Mouse (Mus musculus) thymus, postnatal 4 days (tissue): ENCODE data around the gene Gm527.

Experiments
- DNase-seq: peaks from one replicate; pipeline ENCODE4 v3.0.0; 2021

Gm527 gene

DNA sequence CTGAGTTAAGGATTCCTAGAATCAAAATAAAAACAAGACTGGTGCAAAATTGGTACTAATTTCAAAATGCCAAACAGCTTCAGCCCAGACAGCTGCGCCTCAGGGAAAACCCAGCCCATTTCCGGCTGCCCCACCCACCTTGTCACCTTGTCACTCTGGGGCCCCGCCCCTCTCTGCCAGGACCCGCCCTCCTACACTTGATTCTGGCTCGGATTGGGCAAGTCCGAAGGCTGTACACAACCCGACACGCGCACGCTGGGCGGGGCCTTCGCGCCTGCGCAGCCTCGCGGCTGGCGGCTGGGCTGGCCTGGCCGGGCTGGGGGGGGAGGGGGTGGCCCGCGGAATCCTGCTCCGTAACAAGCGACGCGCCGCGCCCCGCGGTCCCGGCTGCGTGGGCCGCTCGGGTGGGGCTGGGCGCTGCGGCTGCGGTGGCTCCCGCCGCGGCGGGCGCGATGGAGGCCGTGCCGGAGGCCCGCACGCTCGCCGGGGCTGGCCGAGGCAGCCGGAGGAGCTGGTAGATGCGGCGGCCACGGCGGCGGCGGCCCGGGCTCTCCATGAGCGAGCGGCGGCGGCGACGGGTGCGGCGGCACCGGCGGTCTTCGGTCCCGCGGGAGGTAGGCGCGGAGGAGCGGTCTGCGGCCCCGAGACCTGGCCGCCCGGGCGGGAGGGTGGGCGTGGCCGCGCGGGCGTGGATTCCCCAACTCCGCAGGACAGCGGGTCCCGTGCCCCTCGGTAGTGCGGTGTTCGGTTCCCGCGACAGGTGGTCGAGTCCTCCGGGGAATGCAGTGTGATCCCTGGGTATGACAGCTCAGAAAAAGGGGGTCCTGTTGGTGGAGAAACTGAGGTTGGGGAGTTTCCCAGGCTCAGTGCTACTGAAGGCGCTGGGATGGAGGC, at the start of gene Gm527:
TSS of gene Gm527 (plus strand) at position 329 of the 894 bp plus-strand sequence.
- DNase-seq = peak; percentile 96

DNA sequence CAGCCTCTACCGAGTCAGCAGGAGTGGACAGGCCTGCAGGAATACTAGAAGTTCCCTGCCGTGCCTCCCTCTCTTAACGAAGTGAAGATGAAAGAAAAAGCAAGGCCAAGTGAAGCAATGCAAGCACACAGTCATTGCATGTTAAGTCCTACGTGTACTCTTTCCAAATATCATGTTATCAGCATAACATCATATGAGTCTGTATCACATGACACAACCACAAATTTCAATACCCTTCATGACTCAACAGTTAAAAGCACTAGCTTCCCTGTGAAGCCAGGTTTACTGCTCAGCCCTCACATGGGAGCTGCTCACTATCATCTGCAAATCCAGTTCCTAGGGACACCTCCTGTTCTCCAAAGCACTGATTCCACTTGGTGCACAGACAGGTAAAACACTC, 46.6 kb upstream of the Gm527 start:
- no peak for DNase-seq

DNA sequence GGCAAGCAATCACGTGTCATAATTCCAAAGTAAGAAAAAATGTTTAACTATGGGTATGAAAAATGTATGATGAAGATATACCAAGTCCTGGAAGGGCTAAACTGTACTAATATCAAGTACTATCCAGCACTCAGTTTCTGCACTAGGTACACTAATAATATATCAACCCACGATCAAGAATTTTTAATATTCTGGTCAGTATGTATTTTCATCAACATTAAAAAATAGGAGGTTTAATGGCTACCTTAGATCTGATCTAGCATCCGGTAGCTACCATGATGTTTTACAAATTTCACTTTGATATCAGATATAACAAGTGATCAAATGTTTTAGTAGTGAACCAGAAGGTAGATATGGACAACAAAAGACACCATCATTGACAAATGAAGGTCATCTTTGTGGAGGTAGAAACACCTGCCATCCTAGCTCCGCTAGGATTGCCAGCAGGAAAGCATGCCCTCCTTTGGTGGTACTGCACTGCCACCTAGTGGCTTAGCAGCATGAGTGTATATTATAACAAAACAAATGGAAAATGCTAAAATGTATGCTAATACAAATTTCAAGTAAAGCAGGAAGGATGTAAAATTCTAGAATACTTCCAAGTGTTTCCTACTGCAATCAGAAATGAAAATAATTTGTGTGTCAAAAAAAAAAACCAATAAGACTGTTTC, 20.5 kb upstream of the Gm527 start:
- peak; percentile 77 for DNase-seq

DNA sequence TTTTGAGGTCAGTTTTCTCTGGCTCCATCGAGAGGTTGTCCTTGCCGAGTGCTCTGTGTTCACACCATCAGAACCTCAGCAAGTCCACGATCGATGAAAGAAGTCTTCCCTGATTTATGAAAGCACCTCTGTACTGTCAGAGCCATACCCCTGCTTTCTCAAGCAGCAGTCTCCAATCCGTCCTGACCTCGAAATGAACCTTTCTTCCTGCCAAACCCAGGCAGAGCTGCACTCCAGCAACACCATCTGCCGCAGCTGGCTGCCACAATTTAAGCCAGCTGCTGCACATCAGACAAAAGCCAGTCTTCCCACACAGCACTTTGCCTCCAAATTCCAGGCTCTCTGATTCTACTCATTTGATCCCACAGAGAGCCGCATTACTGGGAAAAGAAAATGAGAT, 15.2 kb upstream of the Gm527 start:
- DNase-seq = no peak

DNA sequence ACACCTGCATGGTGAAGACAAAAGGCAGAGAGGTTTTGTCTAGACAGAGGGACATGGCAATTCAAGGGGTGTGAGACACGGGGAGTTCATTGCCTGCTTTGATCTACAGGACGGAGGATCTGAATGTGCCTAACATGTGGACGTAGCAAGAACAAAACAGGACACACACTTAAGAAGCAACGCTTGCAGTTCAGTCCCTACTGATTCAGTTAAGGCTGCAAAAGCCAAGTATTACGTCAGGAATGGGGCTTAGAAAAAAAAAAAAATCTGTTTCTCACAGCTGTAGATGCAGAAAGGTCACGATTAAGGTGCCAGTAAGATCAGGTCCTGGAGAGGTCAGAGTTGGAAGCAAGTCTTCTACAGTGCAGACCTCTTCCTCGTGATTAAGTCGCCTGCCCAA, 14.5 kb upstream of the Gm527 start:
- no peak for DNase-seq

DNA sequence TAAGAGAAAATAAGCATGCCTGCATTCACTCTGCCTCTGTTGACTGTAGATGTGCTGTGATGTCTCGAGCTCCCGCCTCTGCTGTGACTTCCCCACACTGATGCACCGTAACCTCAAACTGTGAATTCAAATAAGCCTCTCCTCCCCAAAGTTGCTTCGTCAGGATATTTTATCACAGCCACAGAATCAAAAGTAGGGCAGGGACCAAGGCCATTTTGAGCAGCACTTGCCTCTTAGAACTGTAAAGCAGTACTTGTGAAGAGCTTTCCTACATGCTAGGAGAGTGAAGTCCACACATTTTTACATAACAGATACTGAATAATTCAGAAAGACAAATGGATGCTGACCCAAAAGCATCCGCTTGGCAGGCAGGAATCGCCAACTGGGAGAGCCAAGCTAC, 4.7 kb upstream of the Gm527 start:
- DNase-seq = no peak

DNA sequence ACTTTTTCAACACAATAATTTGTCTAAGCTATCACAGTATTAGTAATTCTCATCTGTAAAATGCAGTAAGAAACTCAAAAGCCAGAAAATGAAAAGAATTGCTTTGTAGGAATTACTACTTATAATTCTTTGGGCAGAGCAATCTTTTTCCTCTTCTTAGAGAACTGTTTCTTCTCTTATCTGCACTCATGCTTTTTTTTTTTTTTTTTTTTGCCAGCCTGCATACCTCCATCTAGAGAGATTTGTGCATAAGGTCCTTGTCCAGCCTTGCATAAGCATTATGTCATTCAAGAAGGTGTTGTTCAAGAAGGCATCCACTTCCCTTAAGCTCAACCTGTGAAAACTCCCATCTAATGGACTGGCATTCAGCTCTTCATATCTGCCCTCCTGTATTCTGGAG, 971 bp upstream of the Gm527 start:
- no peak for DNase-seq

DNA sequence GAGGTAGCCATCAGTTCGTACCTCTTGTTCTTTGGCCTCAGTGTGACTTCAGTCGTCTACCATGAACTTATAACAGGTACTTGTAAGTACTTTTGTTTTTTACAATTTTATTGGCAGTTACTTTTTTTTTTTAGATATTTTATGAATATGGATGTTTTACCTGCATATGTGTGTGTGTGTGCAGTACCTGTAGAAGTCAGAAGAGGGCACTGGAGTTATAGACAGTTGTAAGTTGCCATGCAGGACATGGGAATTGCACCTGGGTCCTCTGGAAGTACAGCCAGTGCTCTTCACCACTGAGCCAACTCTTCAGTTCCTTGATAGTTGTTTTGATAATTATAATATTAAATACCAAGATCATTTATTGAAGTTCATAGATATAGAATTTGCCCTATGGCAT, 19.8 kb downstream of the Gm527 start:
- peak; percentile 45 for DNase-seq

DNA sequence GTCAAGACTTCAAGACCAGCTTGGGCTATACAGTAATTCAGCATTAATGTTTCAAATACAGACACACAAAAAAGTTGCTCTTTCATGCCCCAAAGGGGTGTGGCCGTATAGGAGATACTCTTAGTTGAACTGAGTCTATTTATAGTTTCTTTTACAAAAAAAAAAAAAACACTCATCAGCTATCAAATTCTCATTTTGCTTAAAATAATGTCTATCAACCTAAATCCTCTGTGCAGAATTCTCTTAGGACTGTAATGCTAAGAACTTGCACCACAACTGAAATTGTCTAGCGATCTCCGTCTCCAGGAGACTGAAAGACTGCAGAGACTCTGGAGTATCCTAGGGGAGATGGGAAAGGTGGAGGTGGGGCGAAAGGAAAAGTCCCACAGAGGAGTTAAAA, 46.9 kb downstream of the Gm527 start:
- no peak for DNase-seq

DNA sequence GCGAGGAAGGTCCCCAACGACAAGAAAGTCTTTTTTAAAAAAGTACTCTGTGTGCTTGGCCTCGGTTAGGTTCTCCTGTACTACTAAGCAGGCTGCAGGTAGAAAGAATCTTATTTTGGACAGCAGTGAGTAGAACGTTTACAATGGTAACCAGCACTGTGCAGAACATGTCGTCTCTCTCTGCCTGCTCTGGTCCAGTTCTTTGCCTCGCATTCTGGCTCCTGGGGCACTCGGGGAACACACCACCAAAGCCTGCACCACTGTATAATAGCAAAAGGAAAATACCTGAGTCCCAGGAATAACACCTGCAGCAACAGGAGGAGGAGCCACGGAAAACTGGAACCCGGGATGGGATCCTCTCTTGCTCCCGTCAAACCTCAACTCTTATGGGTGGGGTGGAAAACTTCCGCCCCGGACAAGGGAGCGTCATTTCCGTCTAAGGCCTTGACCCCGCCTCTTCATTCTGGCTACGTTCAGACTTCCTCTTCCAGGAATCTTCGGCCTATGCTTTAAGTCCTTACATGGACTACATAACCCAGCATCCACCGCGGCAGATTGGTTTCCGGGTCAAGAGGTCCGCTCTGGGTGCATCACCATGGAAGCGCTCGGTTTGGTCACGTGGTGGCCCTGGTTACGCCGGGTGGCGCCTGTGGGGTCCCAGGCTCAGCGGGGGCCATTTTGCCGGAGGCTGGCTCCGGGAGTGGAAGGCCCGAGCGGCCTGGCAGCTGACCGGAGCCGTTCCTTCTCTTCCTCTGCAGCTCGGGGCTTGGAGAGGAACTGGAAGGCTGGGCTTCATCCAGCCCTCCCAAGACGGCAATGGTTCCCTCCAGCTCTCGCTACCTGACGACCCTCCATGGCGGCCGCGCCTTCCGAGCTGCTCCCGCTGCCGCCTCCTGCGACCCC, 47.7 kb downstream of the Gm527 start, which contains the start of the genes Klhl28 and Togaram1:
TSS of gene Klhl28 (minus strand) at position 411 of the 903 bp plus-strand sequence.
TSS of gene Togaram1 (plus strand) at position 681 of the 903 bp plus-strand sequence.
- DNase-seq = peak; percentile 98

DNA sequence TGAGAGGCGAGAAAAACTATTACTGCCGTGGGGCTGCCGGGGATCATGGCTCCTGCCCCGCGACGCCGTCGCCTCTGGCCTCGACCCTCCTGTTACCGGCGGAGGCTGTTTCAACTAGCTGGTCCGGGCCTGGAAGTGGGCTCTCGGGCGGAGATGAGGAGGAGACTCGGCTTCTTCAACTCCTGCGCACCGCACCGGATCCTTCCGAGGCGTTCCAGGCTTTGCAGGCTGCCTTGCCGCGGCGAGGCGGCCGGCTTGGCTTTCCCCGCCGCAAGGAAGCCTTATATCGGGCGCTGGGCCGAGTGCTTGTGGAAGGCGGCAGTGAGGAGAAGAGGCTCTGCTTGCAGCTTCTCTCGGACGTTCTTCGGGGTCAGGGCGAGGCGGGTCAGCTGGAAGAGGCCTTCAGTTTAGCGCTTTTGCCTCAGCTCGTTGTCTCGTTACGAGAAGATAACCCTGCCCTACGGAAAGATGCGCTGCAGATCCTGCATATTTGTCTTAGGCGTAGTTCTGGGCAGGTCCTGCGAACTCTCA, 48.5 kb downstream of the Gm527 start:
- DNase-seq = peak; percentile 79

DNA sequence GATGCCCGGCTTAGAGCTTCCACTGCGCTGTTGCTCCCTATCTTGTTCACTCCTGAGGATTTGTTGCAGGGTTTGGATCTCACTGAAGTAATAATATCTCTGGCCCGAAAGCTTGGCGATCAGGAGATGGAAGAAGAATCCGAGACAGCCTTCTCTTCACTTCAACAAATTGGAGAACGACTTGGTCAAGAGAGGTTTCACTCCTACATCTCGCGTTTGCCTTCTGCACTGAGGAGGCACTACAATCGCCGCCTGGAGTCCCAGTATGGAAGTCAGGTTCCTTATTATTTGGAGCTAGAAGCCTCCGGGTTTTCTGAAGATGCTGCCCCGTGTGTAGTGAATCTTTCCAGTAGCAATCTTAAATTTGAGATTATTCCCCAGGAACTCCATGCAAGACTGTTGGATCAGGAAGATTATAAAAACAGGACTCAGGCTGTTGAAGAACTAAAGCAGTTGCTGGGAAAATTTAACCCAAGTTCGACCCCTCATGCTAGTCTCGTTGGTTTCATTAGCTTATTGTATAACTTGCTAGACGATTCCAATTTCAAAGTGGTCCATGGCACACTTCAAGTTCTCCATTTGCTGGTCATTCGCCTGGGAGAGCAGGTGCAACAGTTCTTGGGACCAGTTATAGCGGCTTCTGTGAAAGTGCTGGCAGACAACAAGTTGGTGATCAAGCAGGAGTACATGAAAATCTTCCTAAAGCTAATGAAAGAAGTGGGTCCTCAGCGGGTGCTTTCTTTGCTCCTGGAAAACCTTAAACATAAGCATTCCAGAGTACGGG, 49.1 kb downstream of the Gm527 start:
- DNase-seq = peak; percentile 18

DNA sequence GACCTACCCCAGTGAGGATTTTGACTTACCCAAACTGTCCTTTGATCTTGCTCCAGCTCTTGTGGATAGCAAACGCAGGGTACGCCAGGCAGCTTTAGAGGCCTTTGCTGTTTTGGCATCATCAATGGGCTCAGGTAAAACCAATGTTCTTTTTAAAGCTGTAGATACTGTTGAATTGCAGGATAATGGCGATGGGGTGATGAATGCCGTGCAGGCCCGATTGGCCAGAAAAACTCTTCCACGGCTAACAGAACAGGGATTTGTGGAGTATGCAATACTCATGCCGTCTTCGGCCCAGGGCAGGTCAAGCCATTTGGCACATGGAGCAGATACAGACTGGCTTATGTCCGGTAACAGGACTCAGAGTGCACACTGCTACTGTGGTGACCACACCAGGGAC, 49.8 kb downstream of the Gm527 start:
- DNase-seq = peak; percentile 15

DNA sequence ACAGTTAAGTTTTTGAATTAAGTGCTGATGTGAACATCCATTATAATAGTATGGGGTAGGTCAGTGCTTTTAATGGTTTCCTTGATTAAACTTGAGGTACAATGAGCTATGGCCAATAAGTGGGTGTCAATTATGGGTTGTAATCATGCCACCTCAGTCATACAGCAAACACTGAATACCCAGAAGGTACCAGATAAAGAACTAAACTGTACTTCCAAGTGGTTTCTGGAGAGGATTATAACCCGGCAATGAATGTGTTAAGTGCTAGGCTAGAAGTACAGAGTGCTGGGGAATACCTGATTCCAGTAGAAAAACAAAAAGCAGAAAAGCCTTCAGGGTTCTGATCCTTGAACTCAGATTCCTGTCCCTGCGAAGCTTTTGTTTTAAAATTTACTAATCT, 50.4 kb downstream of the Gm527 start:
- DNase-seq = no peak

DNA sequence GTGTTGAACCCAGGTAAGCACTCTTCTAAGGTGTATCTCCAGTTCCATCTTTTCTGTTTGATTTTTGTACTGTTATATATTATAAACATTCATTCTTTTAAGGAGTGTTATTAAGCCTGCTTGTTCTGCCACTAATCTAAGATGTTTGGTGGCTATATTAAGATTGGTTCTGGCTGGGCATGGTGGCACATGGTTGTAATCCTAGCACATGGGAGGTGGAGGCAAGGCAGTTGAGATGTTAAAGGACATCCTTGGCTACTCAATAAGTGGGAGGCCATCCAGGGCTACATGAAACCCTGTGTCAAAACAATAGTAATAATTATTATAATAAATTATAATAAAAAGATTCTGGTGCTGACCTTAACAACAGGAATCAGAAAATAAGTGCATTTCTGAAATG, 53.7 kb downstream of the Gm527 start:
- no peak for DNase-seq

DNA sequence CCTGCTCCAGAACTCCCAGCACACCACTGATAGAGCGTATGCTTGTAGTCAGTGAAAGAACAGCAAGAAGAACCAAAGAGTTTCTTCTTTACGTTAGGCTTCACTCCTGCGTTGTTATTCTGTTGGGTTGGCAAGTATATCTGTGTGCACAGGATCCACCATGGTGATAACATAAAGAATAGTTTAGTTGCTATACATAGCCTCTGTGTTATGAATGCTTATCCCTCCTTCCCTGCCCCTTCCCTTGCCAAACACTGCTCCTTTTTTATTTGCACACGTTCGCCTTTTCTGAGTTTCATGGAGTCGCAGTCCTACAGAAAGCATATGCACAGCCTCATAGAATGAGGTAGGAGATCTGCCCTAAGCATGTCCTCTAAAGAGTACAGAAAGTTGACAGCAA, 54.4 kb downstream of the Gm527 start:
- no peak for DNase-seq
